Mouse (Mus musculus): Measurements from ENCODE around the gene Vat1.
"Not testable (repeated sequence)": the region's sequence is repeated elsewhere in the genome, so short reads cannot be mapped to it uniquely, and the experiment has no call there.

DNA sequence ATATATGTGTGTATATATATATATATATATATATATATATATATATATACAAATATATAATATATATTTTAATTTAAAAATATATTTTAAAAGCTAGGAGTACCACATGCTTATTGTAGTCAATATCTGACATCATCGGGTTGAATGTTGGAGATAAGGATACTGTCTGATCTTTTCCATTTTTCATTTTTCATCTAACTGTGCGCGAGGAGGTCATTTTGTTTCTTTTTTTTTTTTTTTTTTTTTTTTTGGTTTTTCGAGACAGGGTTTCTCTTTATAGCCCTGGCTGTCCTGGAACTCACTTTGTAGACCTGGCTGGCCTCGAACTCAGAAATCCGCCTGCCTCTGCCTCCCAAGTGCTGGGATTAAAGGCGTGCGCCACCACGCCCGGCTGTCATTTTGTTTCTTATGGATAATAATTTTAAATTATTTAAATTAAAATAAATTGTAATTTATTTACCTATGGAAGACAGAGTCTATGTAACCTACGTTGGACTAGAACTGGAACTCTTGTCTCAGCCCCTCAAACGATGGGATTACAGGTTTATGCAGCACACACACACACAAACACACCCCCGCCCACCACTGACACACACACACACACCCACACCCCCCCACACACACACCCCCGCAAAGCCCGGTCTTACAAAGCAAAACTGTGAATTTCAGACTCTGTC, 24.4 kb downstream of the Vat1 start:
- not testable (repeated sequence) for TF ChIP-seq POLR2A (IDR thresholded peaks at IDR 0.05; ENCODE audit: insufficient read length, low read depth); POLR2AphosphoS2 (IDR thresholded peaks at IDR 0.05; ENCODE audit: insufficient read length, low read depth); E2F4 (IDR thresholded peaks at IDR 0.05; ENCODE audit: insufficient read depth); MYOD1 (IDR thresholded peaks at IDR 0.05; ENCODE audit: control insufficient read depth in 1 of 3, insufficient read length in 2 of 3, low read depth in 2 of 3); SRF (IDR thresholded peaks at IDR 0.05; ENCODE audit: control insufficient read depth, insufficient read length, low read depth); USF1 (IDR thresholded peaks at IDR 0.05; ENCODE audit: low read depth); TCF12 (IDR thresholded peaks at IDR 0.05; ENCODE audit: insufficient read depth, poor library complexity, severe bottlenecking); MAX (IDR thresholded peaks at IDR 0.05; ENCODE audit: low read depth); CEBPB (IDR thresholded peaks at IDR 0.05; ENCODE audit: insufficient read depth, poor library complexity, severe bottlenecking)

Measured in myocyte (in vitro differentiated cells).